Mouse (Mus musculus): ENCODE measurements around the gene Olfr1423. TPM values are rescaled to one million over a fixed set of nuclear protein-coding genes. Genes with fewer than 3 reads are reported as not detected.

The Olfr1423 gene
- total and polyA plus RNA-seq, 3 experiments: 0.04 to 0.25 TPM; not detected in 1

GRCm38 (mm10) chr19:12002125-12002524 is 39.0 kb downstream of the Olfr1423 start:
- H3K9ac ChIP-seq (ENCODE audit: control insufficient read depth, low read depth, low read length, poor library complexity, severe bottlenecking): peak overlapping the region; percentile 57
- peaks cover 0 to 8% of the 10 kb centered on the region in 2 experiments; a peak in 2 of 4 replicates for H3K4me1 ChIP-seq (ENCODE audit: control insufficient read depth in 1 of 2, insufficient read depth in 2 of 2, low read length in 2 of 2)
- no peaks in the 10 kb centered on the region for H3K27me3 ChIP-seq (ENCODE audit: control insufficient read depth in 1 of 2, insufficient read depth in 2 of 2, low read length in 2 of 2)
- no peaks in the 10 kb centered on the region for H3K9me3 ChIP-seq (replicated peaks; ENCODE audit: insufficient read depth, low read length)
- H3K27ac ChIP-seq (ENCODE audit: control insufficient read depth, low read depth, low read length): peak overlapping the region; percentile 74; the same call in 1 of the 2 replicates
- DNase-seq (ENCODE audit: low read depth, low spot score): peak; percentile 94
- no peaks in the 10 kb centered on the region; the same call in 1 of the 2 replicates for H3K79me2 ChIP-seq (ENCODE audit: control insufficient read depth, insufficient read depth, low read length, poor library complexity)
- peak overlapping the region; percentile 43 to 67 for H3K4me3 ChIP-seq (ENCODE audit: control insufficient read depth in 1 of 2, insufficient read depth in 1 of 2, low read depth in 2 of 2, low read length in 2 of 2)
- no peak for TF ChIP-seq ELF1 (IDR thresholded peaks at IDR 0.05; ENCODE audit: low read depth, low read length)
- TF ChIP-seq EP300 (IDR thresholded peaks at IDR 0.05; ENCODE audit: low read depth in 1 of 2, low read length in 2 of 2): no peak
- no peak for TF ChIP-seq KAT2A (conservative IDR thresholded peaks at IDR 0.05; ENCODE audit: low read depth, low read length)
- peak; percentile 99 for TF ChIP-seq TBP (IDR thresholded peaks at IDR 0.05; ENCODE audit: low read depth, low read length)
- peaks cover 0 to 3% of the 10 kb centered on the region in 2 experiments; a peak in 2 of 4 replicates for H3K36me3 ChIP-seq (ENCODE audit: control insufficient read depth in 1 of 2, insufficient read depth in 2 of 2, low read length in 2 of 2)

GRCm38 (mm10) chr19:12001686-12002085 is 39.4 kb downstream of the Olfr1423 start:
- H3K36me3 ChIP-seq (ENCODE audit: control insufficient read depth in 1 of 2, insufficient read depth in 2 of 2, low read length in 2 of 2): peaks cover 0 to 3% of the 10 kb centered on the region in 2 experiments; a peak in 2 of 4 replicates
- H3K27me3 ChIP-seq (ENCODE audit: control insufficient read depth in 1 of 2, insufficient read depth in 2 of 2, low read length in 2 of 2): no peaks in the 10 kb centered on the region
- H3K27ac ChIP-seq (ENCODE audit: control insufficient read depth, low read depth, low read length): no peak overlapping the region
- DNase-seq (ENCODE audit: low read depth, low spot score): peak; percentile 50
- H3K9me3 ChIP-seq (replicated peaks; ENCODE audit: insufficient read depth, low read length): no peaks in the 10 kb centered on the region
- peak overlapping the region in 1 of 2 experiments; percentile 20; a peak in 2 of 4 replicates for H3K4me3 ChIP-seq (ENCODE audit: control insufficient read depth in 1 of 2, insufficient read depth in 1 of 2, low read depth in 2 of 2, low read length in 2 of 2)
- H3K4me1 ChIP-seq (ENCODE audit: control insufficient read depth in 1 of 2, insufficient read depth in 2 of 2, low read length in 2 of 2): peaks cover 0 to 8% of the 10 kb centered on the region in 2 experiments; a peak in 2 of 4 replicates
- TF ChIP-seq JUND (IDR thresholded peaks at IDR 0.05; ENCODE audit: low read depth, low read length) (no peak), POLR2AphosphoS5 (IDR thresholded peaks at IDR 0.05; ENCODE audit: borderline replicate concordance, low read depth, low read length) (no peak), CHD1 (IDR thresholded peaks at IDR 0.05; ENCODE audit: low read depth, low read length) (no peak), ZC3H11A (IDR thresholded peaks at IDR 0.05; ENCODE audit: low read depth, low read length) (no peak), GABPA (IDR thresholded peaks at IDR 0.05; ENCODE audit: low read depth, low read length) (no peak), ZNF384 (IDR thresholded peaks at IDR 0.05; ENCODE audit: low read depth, low read length) (no peak), CHD2 (IDR thresholded peaks at IDR 0.05; ENCODE audit: low read length) (no peak), MEF2A (IDR thresholded peaks at IDR 0.05; ENCODE audit: extremely low read depth, insufficient replicate concordance, low read depth, low read length, poor library complexity, severe bottlenecking) (no peak), RCOR1 (IDR thresholded peaks at IDR 0.05; ENCODE audit: low read depth, low read length) (no peak), POLR2A (IDR thresholded peaks at IDR 0.05; ENCODE audit: control insufficient read depth in 1 of 2, insufficient read depth in 1 of 2, low read depth in 1 of 2, low read length in 2 of 2, poor library complexity in 1 of 2) (no peak), CTCF (IDR thresholded peaks at IDR 0.05 in 2 of 3, conservative IDR thresholded peaks at IDR 0.05 in 1 of 3; ENCODE audit: control insufficient read depth in 1 of 3, insufficient read depth in 1 of 3, low read depth in 2 of 3, low read length in 3 of 3, poor library complexity in 1 of 3, severe bottlenecking in 1 of 3) (no peak), EP300 (IDR thresholded peaks at IDR 0.05; ENCODE audit: low read depth in 1 of 2, low read length in 2 of 2) (no peak), NELFE (IDR thresholded peaks at IDR 0.05; ENCODE audit: low read depth, low read length) (no peak), GATA1 (IDR thresholded peaks at IDR 0.05; ENCODE audit: low read depth, low read length) (no peak), TBP (IDR thresholded peaks at IDR 0.05; ENCODE audit: low read depth, low read length) (no peak), TCF12 (IDR thresholded peaks at IDR 0.05; ENCODE audit: low read depth, low read length) (no peak), ETS1 (IDR thresholded peaks at IDR 0.05; ENCODE audit: low read depth, low read length) (no peak), USF1 (IDR thresholded peaks at IDR 0.05; ENCODE audit: low read depth, low read length) (no peak), MYB (IDR thresholded peaks at IDR 0.05; ENCODE audit: low read depth, low read length) (no peak)
- no peaks in the 10 kb centered on the region; the same call in 1 of the 2 replicates for H3K79me2 ChIP-seq (ENCODE audit: control insufficient read depth, insufficient read depth, low read length, poor library complexity)
- H3K9ac ChIP-seq (ENCODE audit: control insufficient read depth, low read depth, low read length, poor library complexity, severe bottlenecking): peak overlapping the region; percentile 12; the same call in 1 of the 2 replicates
